Mouse (Mus musculus) right cerebral cortex, postnatal 10 days (tissue): ENCODE data around the gene Adamtsl5.
A peak's percentile ranks its signal among the peaks of the same experiment; 100 is the strongest.

Source experiments
- DNase-seq, 2 experiments: peaks; one replicate each; pipeline ENCODE4 v3.0.0; 2021; ENCODE audit warnings: low spot score in 2 of 2

Adamtsl5 gene

GRCm38 (mm10) chr10:80348244-80348781, at the start of gene Adamtsl5:
Gene Adamtsl5, minus strand, starts transcription at chr10:80348412.
- DNase-seq: peak in 1 of 2 experiments; percentile 48

- DNase-seq: no peak
These were observed 49.4 kb upstream of the Adamtsl5 start for GRCm38 (mm10) chr10:80397524-80398173.

GRCm38 (mm10) chr10:80396822-80397523, 48.8 kb upstream of the Adamtsl5 start:
- no peak for DNase-seq

GRCm38 (mm10) chr10:80395025-80395627, 46.9 kb upstream of the Adamtsl5 start:
- no peak for DNase-seq

GRCm38 (mm10) chr10:80392687-80393086, 44.5 kb upstream of the Adamtsl5 start:
- DNase-seq: no peak

GRCm38 (mm10) chr10:80390697-80391096, 42.5 kb upstream of the Adamtsl5 start:
- no peak for DNase-seq

- no peak for DNase-seq
These were observed 41.0 kb upstream of the Adamtsl5 start for GRCm38 (mm10) chr10:80389185-80389708.

GRCm38 (mm10) chr10:80388731-80389130, 40.5 kb upstream of the Adamtsl5 start:
- DNase-seq: no peak

- peak; percentile 92 to 95 for DNase-seq
These were observed 39.3 kb upstream of the Adamtsl5 start, which contains the start of gene Mex3d for GRCm38 (mm10) chr10:80387522-80387959. Gene Mex3d, minus strand, starts transcription at chr10:80387659.

GRCm38 (mm10) chr10:80386735-80387471, 38.7 kb upstream of the Adamtsl5 start:
- no peak for DNase-seq

GRCm38 (mm10) chr10:80385811-80386734, 37.9 kb upstream of the Adamtsl5 start:
- DNase-seq: peak; percentile 72 to 84

GRCm38 (mm10) chr10:80385310-80385709, 37.1 kb upstream of the Adamtsl5 start:
- DNase-seq: no peak

- no peak for DNase-seq
These were observed 36.5 kb upstream of the Adamtsl5 start for GRCm38 (mm10) chr10:80384709-80385108.

- DNase-seq: no peak
These were observed 36.0 kb upstream of the Adamtsl5 start for GRCm38 (mm10) chr10:80384115-80384639.

- DNase-seq: no peak
These were observed 35.2 kb upstream of the Adamtsl5 start for GRCm38 (mm10) chr10:80383431-80383830.

- no peak for DNase-seq
These were observed 34.6 kb upstream of the Adamtsl5 start for GRCm38 (mm10) chr10:80382641-80383365.

- DNase-seq: no peak
These were observed 29.5 kb upstream of the Adamtsl5 start for GRCm38 (mm10) chr10:80377716-80378115.

- DNase-seq: peak; percentile 94 to 97
These were observed 27.9 kb upstream of the Adamtsl5 start for GRCm38 (mm10) chr10:80376160-80376559.

- DNase-seq: peak; percentile 81 to 84
These were observed 25.9 kb upstream of the Adamtsl5 start for GRCm38 (mm10) chr10:80374063-80374462.
